Mouse (Mus musculus) CH12F3 (cell line): Measurements from ENCODE around the gene Mapkapk2.
"Not testable (repeated sequence)": the region's sequence is repeated elsewhere in the genome, so short reads cannot be mapped to it uniquely, and the experiment has no call there.

Experiments used
- in situ Hi-C: fragments of 300-500 bp; cut with MboI; formaldehyde crosslinking; loops from 2 replicates; pipeline ENCODE4 v1.14.3; 2020; ENCODE audit warnings: low sequenced_read_pairs

Gene Mapkapk2

DNA sequence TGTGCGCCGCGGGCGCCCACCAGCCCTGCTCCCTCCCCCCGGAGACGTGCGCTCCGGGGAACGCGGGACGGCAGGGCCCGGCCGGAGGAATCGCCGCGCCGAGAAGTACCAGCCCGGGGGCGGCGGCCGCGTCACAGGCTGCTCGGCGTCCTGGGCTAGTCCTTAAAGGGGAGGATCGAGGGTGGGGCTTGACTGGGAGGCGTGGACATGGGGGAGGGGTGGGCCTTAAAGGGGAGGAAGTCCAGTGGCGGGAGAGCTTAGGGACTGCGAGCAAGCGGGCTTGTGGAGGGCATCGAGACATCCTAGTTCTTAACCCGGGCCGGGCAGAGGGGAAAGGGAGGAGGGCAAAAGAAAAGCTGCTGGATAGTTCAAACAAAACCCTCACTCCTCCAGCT is at the start of gene Mapkapk2:
Gene Mapkapk2 (minus strand): TSS at position 127 of the 395 bp plus-strand sequence.
- in situ Hi-C loops = no loop called here

DNA sequence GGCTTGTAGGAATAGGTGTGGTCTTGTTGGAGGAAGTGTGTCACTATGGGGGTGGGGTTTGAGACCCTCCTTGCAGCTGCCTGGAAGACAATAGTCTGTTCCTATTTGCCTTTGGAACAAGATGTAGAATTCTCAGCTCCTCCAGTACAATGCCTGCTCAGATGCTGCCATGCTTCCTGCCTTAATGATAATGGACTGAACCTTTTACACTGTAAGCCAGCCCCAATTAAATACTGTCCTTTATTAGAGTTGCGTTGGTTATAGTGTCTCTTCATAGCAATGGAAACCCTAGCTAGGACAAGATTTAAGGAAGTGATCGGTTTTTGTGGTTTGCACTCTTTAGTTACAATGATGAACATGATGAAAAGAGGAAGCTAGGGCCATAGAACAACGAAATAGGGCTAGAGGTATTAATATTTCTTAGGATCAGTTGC is 48.6 kb upstream of the Mapkapk2 start:
- in situ Hi-C loops = no loop called here

- in situ Hi-C loops = not testable (repeated sequence)
Measured at GRCm38 (mm10) chr1:131145222-131145621, 47.6 kb upstream of the Mapkapk2 start.

DNA sequence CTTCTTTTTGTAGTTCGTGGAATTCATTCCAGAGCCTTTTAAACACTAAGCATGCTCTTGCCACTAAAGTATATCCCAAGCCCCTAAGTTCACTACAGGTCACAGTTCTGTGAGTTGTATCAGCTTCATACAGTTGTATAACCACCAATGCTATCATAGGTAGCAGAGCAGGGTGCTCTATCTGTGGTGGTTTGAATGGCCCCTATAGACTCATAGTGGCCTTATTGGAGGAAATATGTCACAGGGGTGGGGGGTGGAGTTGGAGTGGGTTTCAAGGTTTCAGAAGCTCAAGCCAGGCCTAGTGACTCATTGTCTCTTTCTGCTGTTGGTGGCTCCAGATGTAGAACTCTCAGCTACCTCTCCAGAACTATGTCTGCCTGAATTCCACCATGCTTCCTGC is 44.8 kb upstream of the Mapkapk2 start:
- in situ Hi-C loops = no loop called here

GRCm38 (mm10) chr1:131141449-131141848 is 43.8 kb upstream of the Mapkapk2 start:
- in situ Hi-C loops = no loop called here

DNA sequence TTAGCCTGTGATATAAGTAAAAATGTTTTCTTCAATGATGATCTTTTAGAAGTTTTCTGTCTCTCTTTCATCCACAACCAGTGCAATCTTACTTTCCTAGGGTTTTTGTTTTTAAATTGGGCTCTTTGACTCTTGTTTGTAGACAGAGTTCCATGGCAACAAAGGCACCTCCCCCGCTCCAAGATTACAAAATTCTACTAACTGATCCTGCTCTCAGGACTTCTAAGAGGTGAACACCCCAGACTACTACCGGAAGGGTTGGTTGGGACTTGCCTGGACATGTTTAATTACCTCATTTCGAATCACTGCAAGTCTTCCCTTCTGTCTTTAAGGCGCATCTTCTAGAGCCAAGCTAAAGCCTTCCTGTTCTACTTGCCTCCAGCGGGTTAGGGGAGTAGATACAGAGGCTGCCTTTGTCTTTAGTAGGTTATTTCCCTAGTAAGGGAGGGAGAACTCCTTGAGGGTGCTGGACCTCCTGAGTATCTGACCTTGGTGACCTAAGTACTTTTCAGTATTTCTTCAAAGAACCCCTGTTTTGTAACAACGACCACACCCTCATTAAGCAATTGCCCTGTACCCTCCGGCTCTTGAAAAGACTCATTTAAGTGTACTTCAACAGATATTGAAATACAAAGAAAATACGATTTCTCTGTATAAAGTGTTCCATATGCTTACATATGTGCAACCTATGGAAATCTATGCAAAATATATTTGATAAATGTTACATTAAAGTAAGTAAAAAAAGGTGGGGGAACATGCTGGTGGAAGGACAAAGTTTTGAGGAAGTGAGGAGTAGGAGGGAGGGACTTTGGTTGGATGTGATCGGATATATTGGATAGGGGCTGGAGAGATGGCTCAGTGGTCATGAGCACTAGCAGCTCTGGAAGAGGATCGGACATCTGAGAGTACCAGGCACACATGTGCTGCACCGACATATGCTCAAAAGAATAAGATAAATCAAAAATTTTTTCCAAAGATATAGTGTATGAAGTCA is 41.8 kb upstream of the Mapkapk2 start:
- in situ Hi-C loops = no loop called here

DNA sequence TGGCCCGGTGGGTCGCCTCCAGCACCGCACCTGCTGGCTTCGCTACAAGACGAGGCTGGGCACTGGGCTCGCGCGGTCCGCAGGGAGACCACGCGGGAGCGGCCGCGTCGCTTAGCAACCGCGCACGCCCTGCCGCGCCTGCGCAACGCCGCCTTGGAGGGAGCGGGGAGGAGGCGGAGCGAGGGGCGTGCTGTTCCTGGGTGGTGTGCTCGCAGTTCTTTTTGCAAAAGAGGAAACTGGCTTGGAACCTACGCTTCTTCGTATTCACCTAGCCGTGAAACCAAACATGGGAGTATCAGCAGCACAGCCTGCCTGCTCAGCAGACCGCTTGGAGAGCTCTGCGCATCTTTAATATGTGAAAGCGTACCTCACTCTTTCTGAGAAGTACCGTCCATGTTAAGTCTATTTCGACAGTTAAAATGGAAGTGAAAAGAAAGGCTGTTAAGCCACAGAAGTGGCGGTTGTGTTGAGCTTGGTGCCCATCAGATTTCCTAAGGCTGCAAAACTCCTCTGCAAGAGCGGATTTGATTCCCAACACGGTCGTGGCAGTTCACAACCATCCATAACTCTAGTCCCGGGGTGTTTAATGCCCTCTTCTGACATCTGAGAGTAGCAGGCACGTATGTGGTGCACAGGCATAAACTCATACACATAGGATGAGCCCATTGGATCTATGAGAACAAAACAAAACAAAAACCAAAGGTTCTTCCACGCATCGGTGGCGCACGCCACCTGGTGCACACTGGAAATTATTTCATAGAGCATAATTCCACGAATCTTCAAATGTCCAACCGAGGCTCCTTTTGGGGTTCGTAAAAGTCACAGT is 40.8 kb upstream of the Mapkapk2 start, which contains the start of gene Dyrk3:
Gene Dyrk3 (minus strand): TSS at position 150 of the 826 bp plus-strand sequence.
- in situ Hi-C loops = no loop called here

DNA sequence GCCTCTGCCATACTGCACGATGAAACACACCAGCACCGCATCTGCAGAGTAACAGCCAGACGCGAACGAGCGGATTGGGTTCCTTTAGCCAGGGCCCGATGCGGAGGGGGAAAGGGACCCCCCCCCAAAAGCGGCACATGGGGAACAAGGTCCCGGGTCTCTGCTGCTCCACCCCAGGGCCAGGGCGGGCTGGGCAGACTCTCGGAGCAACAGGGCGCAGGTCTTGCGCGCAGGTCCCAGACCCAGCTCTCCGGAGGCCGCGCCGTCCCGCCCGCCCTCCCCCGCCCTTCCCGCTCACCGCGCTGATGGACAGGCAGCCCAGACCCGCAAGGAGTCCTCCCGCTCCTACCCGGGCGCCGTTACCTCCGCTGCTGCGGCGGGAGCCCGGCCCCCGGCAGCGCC is 40.1 kb upstream of the Mapkapk2 start:
- in situ Hi-C loops = no loop called here

DNA sequence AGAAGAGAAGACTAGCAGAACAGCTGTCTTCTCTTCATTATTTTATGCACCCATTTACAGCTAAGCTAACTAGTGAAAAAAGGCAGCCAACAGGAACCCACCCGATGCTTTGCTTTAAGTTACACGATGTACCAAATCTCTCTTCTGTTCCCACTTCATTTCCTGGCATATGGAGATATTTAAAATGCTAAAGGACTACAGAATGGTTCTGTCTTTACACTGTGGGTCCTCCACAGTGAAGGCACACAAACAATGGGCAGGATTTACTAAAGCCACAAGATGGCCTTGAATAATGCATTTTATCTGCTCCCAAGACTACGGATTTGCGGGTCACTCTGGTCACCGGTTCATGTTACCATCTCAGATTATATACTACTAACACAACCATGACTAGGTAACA is 39.5 kb upstream of the Mapkapk2 start:
- in situ Hi-C loops = no loop called here

DNA sequence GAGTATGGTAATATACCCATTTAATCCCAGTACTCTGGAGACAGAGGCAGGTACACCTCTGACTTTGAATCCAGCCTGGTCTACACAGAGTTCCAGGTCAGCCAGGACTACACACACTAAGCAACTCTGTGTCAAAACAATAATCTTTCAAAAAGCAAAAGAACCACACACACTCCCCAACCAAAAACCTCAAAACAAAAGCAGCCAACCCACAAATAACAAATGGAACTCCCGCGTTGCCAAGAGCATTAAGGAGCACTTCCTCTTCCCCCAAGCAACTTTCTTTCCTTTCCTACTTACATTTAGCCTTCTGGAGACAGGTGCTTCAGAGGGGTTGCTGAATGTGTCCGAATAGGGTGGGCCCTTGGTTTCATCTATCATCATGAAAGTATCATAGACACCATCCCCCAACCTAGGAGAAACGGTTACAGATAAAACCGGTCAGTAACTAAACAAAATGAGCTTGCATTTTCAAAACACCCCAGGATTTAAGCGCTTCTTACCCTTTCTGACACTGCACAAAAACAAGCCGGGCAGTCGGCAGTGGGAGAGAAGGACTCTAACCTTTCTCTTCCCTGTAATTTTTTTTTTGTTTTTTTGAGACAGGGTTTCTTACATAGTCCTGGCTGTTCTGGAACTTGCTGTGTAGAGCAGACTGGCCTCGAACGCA is 38.5 kb upstream of the Mapkapk2 start:
- in situ Hi-C loops = no loop called here

- in situ Hi-C loops = no loop called here
Measured at GRCm38 (mm10) chr1:131134942-131135522, 37.4 kb upstream of the Mapkapk2 start.

DNA sequence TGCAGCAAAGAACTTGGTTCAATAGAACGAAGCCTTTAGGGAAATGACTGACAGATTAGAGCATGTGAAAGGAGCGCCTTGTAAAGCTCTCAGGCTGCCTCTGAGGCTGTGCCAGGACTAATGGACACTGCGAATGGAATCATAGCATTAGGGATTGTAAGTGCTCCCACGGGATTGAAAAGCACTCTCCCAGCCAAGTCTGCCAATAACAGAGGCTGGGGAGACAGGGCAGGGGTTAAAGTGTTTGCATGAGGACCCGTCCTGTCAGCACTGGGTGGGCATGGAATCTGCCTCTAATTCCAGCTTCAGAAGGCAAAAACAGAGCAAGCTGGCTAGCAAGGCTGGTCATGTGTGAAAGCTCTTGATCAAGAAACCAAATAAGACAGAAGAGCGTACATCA is 36.6 kb upstream of the Mapkapk2 start:
- in situ Hi-C loops = no loop called here

- in situ Hi-C loops = no loop called here
Measured at GRCm38 (mm10) chr1:131125987-131126744, 28.5 kb upstream of the Mapkapk2 start.

- in situ Hi-C loops = no loop called here
Measured at GRCm38 (mm10) chr1:131123522-131124265, 26.1 kb upstream of the Mapkapk2 start.

- in situ Hi-C loops = no loop called here
Measured at GRCm38 (mm10) chr1:131121987-131122386, 24.4 kb upstream of the Mapkapk2 start.

DNA sequence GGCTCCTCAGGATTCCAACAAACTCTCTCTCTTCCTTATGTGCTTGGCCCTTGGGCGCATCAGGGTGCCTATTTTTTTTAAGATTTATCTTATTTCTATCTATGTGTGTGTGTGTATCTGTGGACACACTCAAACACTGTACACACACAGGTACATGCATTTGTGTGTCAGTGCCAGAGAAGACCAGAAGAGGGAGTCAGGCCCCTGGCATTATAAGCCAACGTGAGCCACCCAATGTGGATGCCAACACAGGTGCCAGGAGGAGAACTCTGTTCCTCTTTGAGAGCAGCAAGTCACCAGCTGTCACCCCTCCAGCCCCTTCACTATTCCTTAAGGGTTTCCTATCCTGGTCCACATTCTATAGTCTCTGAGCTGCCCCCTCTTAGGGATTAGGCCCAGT is 21.4 kb upstream of the Mapkapk2 start:
- in situ Hi-C loops = no loop called here

- in situ Hi-C loops = no loop called here
Measured at GRCm38 (mm10) chr1:131118530-131118929, 20.9 kb upstream of the Mapkapk2 start.

DNA sequence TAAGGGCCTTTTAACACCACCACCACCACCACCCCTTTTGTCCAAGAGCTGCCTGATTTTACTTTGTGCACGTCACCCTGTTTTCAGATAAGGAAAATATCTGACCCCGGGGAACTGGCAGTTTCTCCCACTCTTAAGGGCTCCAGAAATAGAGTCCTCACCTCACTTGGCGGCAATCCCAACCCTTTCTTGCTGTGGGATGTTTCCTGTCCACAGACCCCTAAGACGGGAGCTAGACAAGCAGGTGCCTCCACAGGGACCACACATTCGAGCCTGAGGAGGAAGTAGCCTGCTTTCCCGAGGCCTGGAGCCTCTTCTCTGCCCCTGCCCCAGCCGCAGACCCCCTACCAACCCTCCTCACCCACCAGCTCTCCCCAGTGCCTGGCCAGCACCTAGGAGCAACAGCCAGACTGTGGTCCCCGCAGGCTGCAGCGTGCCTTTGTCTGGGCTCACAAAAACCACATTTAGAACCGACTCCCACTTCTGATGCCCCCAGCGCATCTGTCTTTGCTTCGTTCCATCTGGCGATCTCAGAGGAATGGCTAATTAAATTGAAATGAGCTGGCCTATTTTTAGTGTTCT is 18.9 kb upstream of the Mapkapk2 start:
- in situ Hi-C loops = no loop called here

- in situ Hi-C loops = no loop called here
Measured at GRCm38 (mm10) chr1:131115932-131116331, 18.3 kb upstream of the Mapkapk2 start.
